Mouse (Mus musculus) layer of hippocampus, adult 18-20 months (tissue): ENCODE results near the gene Eral1. TPM values are rescaled to one million over a fixed set of nuclear protein-coding genes. Genes with fewer than 3 reads are reported as not detected.
"Not testable (repeated sequence)": the region's sequence is repeated elsewhere in the genome, so short reads cannot be mapped to it uniquely, and the experiment has no call there.

Experiments
- DNase-seq, 2 experiments: peaks; one replicate each; pipeline ENCODE4 v3.0.0; 2022; ENCODE audit warnings: low spot score in 2 of 2
- total RNA-seq, 2 experiments: library from RNA; stranded (reverse); gene quantifications; 2 replicates each; pipeline ENCODE4 v1.2.3; 2021

Gene Eral1
- total RNA-seq, 2 experiments from 2014 or later = 19.2 to 19.7 TPM

GRCm38 (mm10) chr11:78094137-78094503 is 13.9 kb upstream of the Eral1 start:
- no peak for DNase-seq

DNA sequence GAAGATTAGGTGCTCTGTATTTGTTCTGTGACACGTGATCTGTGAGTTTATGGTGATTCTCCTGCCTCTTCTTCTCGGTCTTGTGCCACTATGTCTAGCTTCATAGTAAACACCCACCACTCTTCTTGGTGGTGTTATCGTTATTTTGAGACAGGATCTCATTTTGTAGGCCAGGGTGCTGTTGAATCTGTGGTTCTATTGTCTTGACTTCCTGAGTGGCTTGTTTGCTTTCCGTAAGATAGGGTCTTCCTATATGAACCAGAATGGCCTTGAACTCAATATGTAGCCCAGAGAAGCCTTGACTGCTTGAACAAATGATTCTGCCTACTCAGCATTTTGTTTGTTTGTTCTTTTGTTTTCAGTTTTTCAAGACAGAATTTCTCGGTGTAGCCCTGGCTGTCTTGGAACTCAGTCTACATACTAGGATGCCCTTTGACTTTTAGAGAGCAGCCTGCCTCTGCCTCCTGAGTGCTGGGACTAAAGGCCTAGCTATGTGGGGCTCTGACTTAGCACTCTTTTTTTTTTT is 7.6 kb upstream of the Eral1 start:
- DNase-seq = no peak

GRCm38 (mm10) chr11:78086925-78087479 is 6.8 kb upstream of the Eral1 start:
- no peak for DNase-seq

- no peak for DNase-seq
Measured at GRCm38 (mm10) chr11:78083595-78083994, 3.4 kb upstream of the Eral1 start.

- DNase-seq = no peak
Measured at GRCm38 (mm10) chr11:78074666-78075065, 5.5 kb downstream of the Eral1 start.

GRCm38 (mm10) chr11:78074277-78074652 is 5.9 kb downstream of the Eral1 start:
- no peak for DNase-seq

GRCm38 (mm10) chr11:78073577-78074276 is 6.5 kb downstream of the Eral1 start:
- no peak for DNase-seq

- DNase-seq = no peak
Measured at GRCm38 (mm10) chr11:78072425-78073130, 7.6 kb downstream of the Eral1 start.

GRCm38 (mm10) chr11:78071938-78072337 is 8.2 kb downstream of the Eral1 start:
- DNase-seq = no peak

GRCm38 (mm10) chr11:78069646-78070045 is 10.5 kb downstream of the Eral1 start:
- DNase-seq = no peak

GRCm38 (mm10) chr11:78069130-78069529 is 11.1 kb downstream of the Eral1 start:
- no peak for DNase-seq

DNA sequence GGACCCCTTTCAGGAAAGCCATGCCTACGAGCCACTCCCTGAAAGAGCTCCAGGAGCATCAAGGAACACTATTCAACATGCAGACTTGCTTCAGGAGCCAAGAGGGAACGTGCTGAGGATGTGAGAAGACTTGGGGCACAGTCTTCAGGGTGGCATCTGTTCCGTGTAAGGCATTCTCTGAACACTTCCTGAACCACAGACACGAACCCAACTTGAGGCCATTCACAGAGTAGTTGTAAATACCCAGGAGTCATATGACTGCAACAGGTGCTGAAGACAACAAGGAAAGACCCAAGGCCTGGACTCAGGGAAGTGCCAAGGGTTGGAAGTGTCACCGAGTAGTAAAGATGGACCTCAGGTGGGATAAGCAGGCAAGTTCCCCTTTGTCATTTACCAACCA is 12.6 kb downstream of the Eral1 start:
- DNase-seq = no peak

DNA sequence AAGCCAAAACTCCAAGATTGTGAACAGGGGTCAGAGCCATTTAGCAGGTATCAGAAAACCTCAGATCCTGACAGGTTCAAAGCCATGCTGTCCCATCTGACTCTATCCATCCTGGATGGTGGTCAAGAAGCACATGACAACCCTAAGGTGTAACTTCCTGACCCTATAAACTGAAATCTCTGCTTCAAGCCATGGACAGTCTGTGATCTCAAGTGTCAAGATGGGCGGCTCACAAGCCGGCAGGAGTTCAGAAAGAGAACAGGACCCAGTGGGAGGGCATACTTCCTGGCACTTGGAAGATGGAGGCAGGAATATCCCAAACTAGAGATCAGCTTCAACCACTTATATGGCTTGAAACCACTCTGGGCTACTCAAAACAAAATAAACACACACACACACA is 13.5 kb downstream of the Eral1 start:
- DNase-seq = no peak

DNA sequence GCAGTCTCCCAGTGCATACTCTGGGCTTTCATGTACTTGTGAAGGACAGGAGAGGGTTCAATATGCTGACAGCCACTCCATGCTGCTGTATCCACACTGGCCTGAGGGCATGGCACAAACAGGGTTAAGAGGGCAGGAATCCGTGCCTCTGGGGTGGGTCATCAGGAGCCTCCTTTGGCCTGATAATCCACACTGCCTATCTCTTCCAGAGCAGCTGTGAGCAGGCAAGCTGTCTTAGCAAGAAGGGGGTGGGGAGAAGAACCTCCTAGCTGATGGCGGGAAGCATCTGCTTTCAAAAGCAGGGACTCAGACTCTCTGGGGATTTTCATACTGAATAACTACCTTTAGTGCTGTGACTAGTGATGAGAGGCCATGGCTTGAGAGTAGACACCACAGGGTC is 14.3 kb downstream of the Eral1 start:
- no peak for DNase-seq

DNA sequence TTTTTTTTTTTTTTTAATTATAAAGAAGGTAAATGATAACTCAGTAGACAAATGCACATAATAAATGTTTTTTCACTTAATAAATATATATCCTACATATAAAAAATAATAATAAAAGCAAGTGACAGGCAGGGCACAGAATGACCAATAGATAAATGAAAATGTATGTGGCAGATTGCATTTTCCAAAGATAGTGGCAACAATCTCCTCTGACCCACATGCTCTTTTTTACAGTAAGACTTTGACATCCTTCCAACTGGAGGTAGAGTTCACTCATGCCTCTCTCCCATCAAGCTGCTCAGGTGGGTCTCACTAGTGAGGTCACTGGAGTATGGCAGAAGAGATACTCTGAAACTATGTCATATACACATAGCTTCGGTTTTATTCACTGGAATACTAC is 17.6 kb downstream of the Eral1 start:
- no peak for DNase-seq

GRCm38 (mm10) chr11:78059833-78060757 is 20.1 kb downstream of the Eral1 start:
- peak; percentile 22 to 63 for DNase-seq

- DNase-seq = no peak
Measured at GRCm38 (mm10) chr11:78056946-78057345, 23.2 kb downstream of the Eral1 start.

GRCm38 (mm10) chr11:78053078-78053477 is 27.1 kb downstream of the Eral1 start:
- DNase-seq = no peak

DNA sequence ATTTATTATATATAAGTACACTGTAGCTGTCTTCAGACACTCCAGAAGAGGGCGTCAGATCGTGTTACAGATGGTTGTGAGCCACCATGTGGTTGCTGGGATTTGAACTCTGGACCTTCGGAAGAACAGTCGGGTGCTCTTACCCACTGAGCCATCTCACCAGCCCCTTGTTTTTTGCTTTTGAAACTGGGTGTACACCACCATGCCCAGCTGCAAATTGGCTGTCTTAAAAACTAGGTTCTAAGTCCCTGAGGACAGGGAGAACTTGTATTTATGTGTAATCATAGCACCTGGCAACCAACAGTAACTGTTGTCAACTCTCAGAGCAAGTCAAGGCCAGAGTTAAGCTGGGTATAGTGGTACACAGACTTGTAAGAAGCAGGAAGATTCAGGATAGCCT is 31.5 kb downstream of the Eral1 start:
- not testable (repeated sequence) for DNase-seq

DNA sequence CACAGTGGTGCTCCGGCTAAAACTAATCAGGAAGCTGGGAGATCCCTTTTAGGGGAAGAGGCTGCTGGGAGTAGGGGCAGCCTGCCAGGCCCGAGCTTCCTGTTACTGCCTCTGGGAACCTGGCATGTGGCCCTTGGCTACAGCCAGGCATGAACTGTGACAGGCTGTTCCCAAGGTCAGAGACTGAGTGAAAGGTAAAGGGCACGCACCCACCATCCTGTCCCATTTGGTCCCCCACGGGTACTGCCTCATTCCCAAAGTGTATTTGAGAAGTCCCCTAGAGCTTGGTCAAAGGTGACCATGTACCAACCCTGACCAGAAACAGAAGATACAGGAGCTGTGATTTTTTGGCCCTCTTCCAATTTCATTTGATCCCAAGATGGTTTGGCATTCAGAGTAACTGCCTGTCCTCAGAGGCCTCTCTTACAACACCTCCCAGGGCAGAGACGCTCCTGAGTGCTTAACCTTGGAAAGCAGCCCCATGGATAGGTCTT is 35.4 kb downstream of the Eral1 start:
- peak in 1 of 2 experiments; percentile 44 for DNase-seq

- DNase-seq = not testable (repeated sequence)
Measured at GRCm38 (mm10) chr11:78042290-78042870, 37.8 kb downstream of the Eral1 start.
